Mouse (Mus musculus) neural tube, embryonic 11.5 days (tissue): Measurements from ENCODE around the gene Rom1. TPM values are rescaled to one million over a fixed set of nuclear protein-coding genes. Genes with fewer than 3 reads are reported as not detected.

Source experiments
- ATAC-seq: fragments of 200-750 bp; cut with Nextera tagmentation; 2 replicates; pipeline ENCODE4 v1.8.0; 2017; ENCODE audit warnings: moderate number of reproducible peaks, mild to moderate bottlenecking, moderate TSS enrichment, moderate library complexity; ENCODE audit not compliant: insufficient read depth, low FRiP score, low TSS enrichment
- DNase-seq: peaks from one replicate; pipeline ENCODE4 v3.0.0-alpha.2; 2015; ENCODE audit warnings: low spot score
- H3K27ac ChIP-seq: fragments of 300-500 bp; sonication (generic); 2 replicates; pipeline ENCODE4 v1.5.1; 2014; ENCODE audit warnings: low read depth, mild to moderate bottlenecking, low read length
- H3K27me3 ChIP-seq: fragments of 300-500 bp; sonication (generic); 2 replicates; pipeline ENCODE4 v1.6.1; 2014; ENCODE audit warnings: mild to moderate bottlenecking, low read length, mixed read lengths; ENCODE audit not compliant: control insufficient read depth, insufficient read depth
- H3K36me3 ChIP-seq: fragments of 300-500 bp; sonication (generic); 2 replicates; pipeline ENCODE4 v1.6.1; 2014; ENCODE audit warnings: mild to moderate bottlenecking, low read length, moderate library complexity, mixed read lengths; ENCODE audit not compliant: control insufficient read depth, insufficient read depth
- H3K4me1 ChIP-seq: fragments of 300-500 bp; sonication (generic); 2 replicates; pipeline ENCODE4 v1.6.1; 2014; ENCODE audit warnings: low read length, mixed read lengths; ENCODE audit not compliant: control insufficient read depth, insufficient read depth
- H3K4me2 ChIP-seq: fragments of 300-500 bp; sonication (generic); 2 replicates; pipeline ENCODE4 v1.6.1; 2014; ENCODE audit warnings: low read depth, mild to moderate bottlenecking, moderate library complexity
- H3K4me3 ChIP-seq: fragments of 300-500 bp; sonication (generic); 2 replicates; pipeline ENCODE4 v1.5.1; 2014; ENCODE audit warnings: low read depth, low read length
- H3K9ac ChIP-seq: fragments of 300-500 bp; sonication (generic); 2 replicates; pipeline ENCODE4 v1.6.1; 2014; ENCODE audit warnings: mild to moderate bottlenecking, low read length
- H3K9me3 ChIP-seq: fragments of 300-500 bp; sonication (generic); 2 replicates; pipeline ENCODE4 v1.6.1; 2016; ENCODE audit warnings: low read length; ENCODE audit not compliant: control insufficient read depth
- WGBS: fragments of 180-500 bp; shearing (Covaris S2); extraction: QIAGEN DNeasy Blood & Tissue Kit; methylation state at CpG from one replicate; pipeline ENCODE4 v1.1.7; 2014; 5-methylcytosine and 5-hydroxymethylcytosine counted together
- microRNA-seq: library from miRNA; unstranded; fragments of <30 nt; microRNA quantifications from one replicate; pipeline ENCODE4, GENCODE M21; 2016
- polyA plus RNA-seq: library from polyadenylated mRNA; unstranded; fragments of >200 nt; fragmentation: Nextera tagmentation; extraction: Ambion mirVana; gene quantifications from 2 replicates; pipeline ENCODE4 v1.2.1, GENCODE M21; 2014

Rom1 gene
- polyA plus RNA-seq, 1 experiment from 2014 or later: 1.2 TPM

DNA sequence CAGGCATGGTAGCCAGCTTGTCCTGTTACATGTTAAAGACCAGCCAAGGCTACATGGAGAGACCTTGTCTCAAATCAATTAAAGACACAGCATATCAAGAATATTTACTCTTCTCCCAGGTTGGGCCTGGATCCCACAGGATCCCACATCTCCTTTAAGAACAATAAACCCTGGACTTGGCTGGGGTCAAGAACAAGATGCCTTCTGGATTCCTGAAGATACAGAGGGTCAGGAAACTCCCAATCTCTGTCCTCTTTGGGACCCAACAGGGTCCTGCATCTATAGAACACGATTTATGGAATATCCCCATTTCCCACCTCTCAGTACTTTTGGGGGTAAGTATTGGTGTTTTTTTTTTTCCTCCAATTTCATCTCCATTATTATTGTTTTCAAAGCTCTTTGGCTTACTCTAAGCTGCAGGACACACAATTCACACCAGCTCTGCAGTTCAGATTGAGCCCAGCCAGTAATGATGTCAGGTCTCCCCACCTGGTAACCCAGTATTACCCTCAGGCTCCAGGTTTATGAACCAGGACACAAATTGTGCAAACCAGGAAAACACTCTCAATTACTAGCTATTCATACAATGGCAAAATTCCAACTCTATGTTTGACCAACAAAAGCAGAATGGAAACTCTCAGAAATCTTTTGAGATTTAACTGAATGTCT lies 42.1 kb downstream of the Rom1 start:
- Histone ChIP-seq H3K4me1 (peaks cover 8% of the 10 kb centered on the region), H3K4me3 (no peak overlapping the region), H3K4me2 (no peak overlapping the region), H3K9ac (no peak overlapping the region; the same call in 1 of the 2 replicates), H3K27ac (no peak overlapping the region), H3K27me3 (no peaks in the 10 kb centered on the region), H3K36me3 (0 out of 2 replicates have a peak, but pooled peaks cover 2% of the 10 kb centered on the region), H3K9me3 (no peaks in the 10 kb centered on the region)
- 50% methylated on average over 1 of the region's 1 CpGs for WGBS
- DNase-seq: no peak
- ATAC-seq: no peak

DNA sequence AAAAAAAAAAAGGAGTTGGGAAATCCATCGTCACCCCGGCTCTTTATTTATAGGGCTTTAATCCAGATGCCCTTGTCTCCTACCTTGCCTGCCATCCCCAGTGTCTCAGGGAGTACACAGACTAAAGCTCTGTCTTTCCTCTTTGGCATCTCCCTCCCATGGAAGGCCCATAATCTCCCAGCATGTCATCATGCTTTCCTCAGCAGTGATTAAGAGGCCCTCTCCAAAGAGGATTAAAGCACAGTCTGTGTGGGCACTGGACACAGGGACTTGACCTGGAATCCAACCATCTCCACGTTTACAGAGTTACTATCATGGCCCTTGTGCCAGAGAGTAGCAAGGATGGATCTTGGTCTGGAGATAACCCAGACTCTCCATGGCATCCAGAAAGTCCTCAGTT lies 45.5 kb downstream of the Rom1 start, which contains the start of the genes Lbhd1 and Gm49403:
Gene Lbhd1 (plus strand): TSS at position 117 of the 400 bp plus-strand sequence.
Gene Gm49403 (plus strand): TSS at position 315 of the 400 bp plus-strand sequence.
- Histone ChIP-seq H3K27me3 (no peaks in the 10 kb centered on the region), H3K36me3 (no peaks in the 10 kb centered on the region), H3K9me3 (no peaks in the 10 kb centered on the region), H3K4me1 (peaks cover 14% of the 10 kb centered on the region), H3K4me3 (no peak within 1 kb of the TSS), H3K9ac (no peak within 1 kb of the TSS), H3K27ac (no peak within 1 kb of the TSS), H3K4me2 (no peak within 1 kb of the TSS)
- no peak for ATAC-seq
- DNase-seq: no peak
- WGBS: 83% methylated on average over 3 of the region's 3 CpGs

DNA sequence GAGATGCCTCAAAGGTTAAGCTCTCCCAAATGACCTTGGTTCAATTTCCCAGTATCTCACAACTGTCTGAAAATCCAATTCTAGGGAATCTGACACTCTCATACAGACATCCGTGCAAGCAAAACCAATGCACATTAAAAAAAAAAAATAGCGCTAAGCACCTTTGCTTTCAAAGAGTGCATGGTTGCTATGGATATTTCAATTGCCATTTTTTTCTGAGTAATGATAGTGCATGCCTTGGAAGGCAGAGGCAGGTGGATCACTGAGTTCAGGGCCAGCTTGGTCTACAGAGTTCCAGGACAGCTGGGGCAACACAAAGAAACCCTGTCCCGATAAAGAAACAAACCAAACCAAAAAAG lies 48.1 kb downstream of the Rom1 start:
- H3K4me3 ChIP-seq: peak overlapping the region; percentile 85
- ATAC-seq: no peak
- no peaks in the 10 kb centered on the region for H3K36me3 ChIP-seq
- peak overlapping the region; percentile 86; the same call in 1 of the 2 replicates for H3K9ac ChIP-seq
- DNase-seq: no peak
- WGBS: 18% methylated on average over 3 of the region's 3 CpGs
- no peaks in the 10 kb centered on the region for H3K27me3 ChIP-seq
- peak overlapping the region; percentile 81 for H3K4me2 ChIP-seq
- H3K9me3 ChIP-seq: no peaks in the 10 kb centered on the region
- H3K4me1 ChIP-seq: 0 out of 2 replicates have a peak, but pooled peaks cover 6% of the 10 kb centered on the region
- H3K27ac ChIP-seq: no peak overlapping the region

DNA sequence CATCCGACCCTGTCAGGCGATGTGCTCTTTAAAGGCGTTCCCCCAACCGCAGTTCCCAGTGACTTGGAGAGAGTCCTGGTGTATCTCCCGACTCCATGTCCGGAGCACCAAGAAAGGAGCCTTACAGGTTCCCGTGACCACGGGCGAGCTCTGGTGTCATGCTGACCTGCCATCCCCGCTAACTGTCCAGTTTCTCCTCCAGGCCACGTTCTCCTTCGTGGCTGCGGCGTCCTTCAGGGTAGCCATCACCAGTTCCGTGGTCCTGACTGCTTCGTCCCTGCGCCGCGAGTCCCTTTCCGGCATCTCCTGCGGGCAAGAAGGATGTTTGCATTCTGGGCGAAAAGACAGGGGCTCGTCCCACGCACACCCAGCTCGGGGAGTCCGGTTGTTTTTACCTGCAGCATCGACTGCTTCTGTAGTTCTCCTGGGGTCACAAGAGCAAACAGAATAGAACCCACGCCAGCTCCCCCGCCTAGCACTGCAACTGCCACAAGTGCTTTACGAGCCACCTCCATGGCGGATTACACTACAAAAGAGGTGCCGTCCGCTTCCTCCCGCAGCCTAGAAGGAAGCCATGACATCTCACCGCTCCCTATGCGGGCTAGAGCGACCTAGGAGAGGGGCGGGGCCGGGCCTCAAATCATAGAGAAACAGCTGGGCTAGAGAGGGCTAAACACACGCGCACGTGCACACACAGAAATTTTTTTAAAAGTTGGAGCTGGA lies 48.7 kb downstream of the Rom1 start, which contains the start of gene Uqcc3:
Gene Uqcc3 (minus strand): TSS at position 613 of the 723 bp plus-strand sequence.
- Histone ChIP-seq H3K27ac (peak within 1 kb of the TSS; percentile 79), H3K27me3 (no peaks in the 10 kb centered on the region), H3K4me1 (0 out of 2 replicates have a peak, but pooled peaks cover 6% of the 10 kb centered on the region), H3K4me3 (peak within 1 kb of the TSS; percentile 85), H3K9me3 (no peaks in the 10 kb centered on the region), H3K4me2 (peak within 1 kb of the TSS; percentile 81), H3K36me3 (0 out of 2 replicates have a peak, but pooled peaks cover 2% of the 10 kb centered on the region), H3K9ac (peak within 1 kb of the TSS; percentile 86)
- WGBS: under 1% methylated on average over 42 of the region's 42 CpGs
- peak; percentile 90 for DNase-seq
- peak; percentile 94 for ATAC-seq

Small RNA genes lying within 50 kb of the gene (microRNA-seq; reads per million reads assigned to microRNA genes)
- gene Mir5136: not detected

Other genes starting within 250 kb of the Rom1 start
- gene Slc3a2, start 206.0 kb downstream of the Rom1 start, polyA plus RNA-seq: 132 and 135 TPM in 2 replicates
- 87.8 and 92.8 TPM in 2 replicates for gene Wdr74, start 193.5 kb downstream of the Rom1 start, polyA plus RNA-seq
- 1.4 and 2.1 TPM in 2 replicates for gene 1700092M07Rik, start 188.6 kb downstream of the Rom1 start, polyA plus RNA-seq
- gene Stx5a, start 187.9 kb downstream of the Rom1 start, polyA plus RNA-seq: 97.6 and 103 TPM in 2 replicates
- 243 and 245 TPM in 2 replicates for gene Nxf1, start 172.3 kb downstream of the Rom1 start, polyA plus RNA-seq
- gene Tmem223, start 158.4 kb downstream of the Rom1 start, polyA plus RNA-seq: 181 and 195 TPM in 2 replicates
- 41.8 and 46.7 TPM in 2 replicates for gene Tmem179b, start 154.9 kb downstream of the Rom1 start, polyA plus RNA-seq
- 20.7 and 22.4 TPM in 2 replicates for gene Taf6l, start 142.9 kb downstream of the Rom1 start, polyA plus RNA-seq
- gene Polr2g, start 130.8 kb downstream of the Rom1 start, polyA plus RNA-seq: 172 and 182 TPM in 2 replicates
- 6.6 and 7.2 TPM in 2 replicates for gene Zbtb3, start 126.8 kb downstream of the Rom1 start, polyA plus RNA-seq
- 50.6 and 51.6 TPM in 2 replicates for gene Ttc9c, start 110.0 kb downstream of the Rom1 start, polyA plus RNA-seq
- gene Hnrnpul2, start 109.3 kb downstream of the Rom1 start, polyA plus RNA-seq: 5.7 and 6.1 TPM in 2 replicates
- 0.57 TPM in 1 of 2 replicates, not detected in the other for gene AC129217.1, start 99.6 kb downstream of the Rom1 start, polyA plus RNA-seq
- gene Bscl2, start 91.9 kb downstream of the Rom1 start, polyA plus RNA-seq: 54.1 and 55.3 TPM in 2 replicates
- gene Gng3, start 90.2 kb downstream of the Rom1 start, polyA plus RNA-seq: 137 and 151 TPM in 2 replicates
- gene Lrrn4cl, start 78.6 kb downstream of the Rom1 start, polyA plus RNA-seq: 0.32 and 0.44 TPM in 2 replicates
- 182 and 186 TPM in 2 replicates for gene Ubxn1, start 57.9 kb downstream of the Rom1 start, polyA plus RNA-seq
- gene Uqcc3, start 48.4 kb downstream of the Rom1 start, polyA plus RNA-seq: 52.9 and 55.0 TPM in 2 replicates
- gene Lbhd1, start 45.6 kb downstream of the Rom1 start, polyA plus RNA-seq: 93.5 and 93.8 TPM in 2 replicates
- gene Gm49403, start 45.4 kb downstream of the Rom1 start, polyA plus RNA-seq: not detected in 2 replicates
- gene 1810009A15Rik, start 40.5 kb downstream of the Rom1 start, polyA plus RNA-seq: 103 and 112 TPM in 2 replicates
- not detected in 2 replicates for gene Gm49416, start 40.4 kb downstream of the Rom1 start, polyA plus RNA-seq
- gene Ints5, start 36.4 kb downstream of the Rom1 start, polyA plus RNA-seq: 40.8 and 49.9 TPM in 2 replicates
- gene Ganab, start 31.3 kb downstream of the Rom1 start, polyA plus RNA-seq: 116 and 128 TPM in 2 replicates
- gene B3gat3, start 9.0 kb downstream of the Rom1 start, polyA plus RNA-seq: 50.6 and 59.0 TPM in 2 replicates
- 7.9 and 9.3 TPM in 2 replicates for gene Eml3, start 196 bp upstream of the Rom1 start, polyA plus RNA-seq
- 55.6 and 57.5 TPM in 2 replicates for gene Mta2, start 12.5 kb upstream of the Rom1 start, polyA plus RNA-seq
- 30.2 and 36.3 TPM in 2 replicates for gene Tut1, start 24.5 kb upstream of the Rom1 start, polyA plus RNA-seq
- gene Eef1g, start 37.7 kb upstream of the Rom1 start, polyA plus RNA-seq: 468 and 469 TPM in 2 replicates
- 4.4 and 4.5 TPM in 2 replicates for gene Ahnak, start 59.9 kb upstream of the Rom1 start, polyA plus RNA-seq
- not detected in 2 replicates for gene Scgb1a1, start 158.6 kb upstream of the Rom1 start, polyA plus RNA-seq
- gene Asrgl1, start 206.3 kb upstream of the Rom1 start, polyA plus RNA-seq: 12.2 and 14.5 TPM in 2 replicates